Mouse (Mus musculus): ENCODE data around the gene Tmem268.

- TF ChIP-seq CTCF (IDR thresholded peaks at IDR 0.05; ENCODE audit: extremely low read depth, insufficient read depth, insufficient read length, insufficient replicate concordance) (no peak), POLR2A (IDR thresholded peaks at IDR 0.05; ENCODE audit: low read depth, low read length) (no peak)
These were observed 11.7 kb downstream of the Tmem268 start for GRCm38 (mm10) chr4:63570208-63570781.
